Mouse (Mus musculus): ENCODE results near the gene Olfr635. TPM values are rescaled to one million over a fixed set of nuclear protein-coding genes. Genes with fewer than 3 reads are reported as not detected.
"Not testable (repeated sequence)": the region's sequence is repeated elsewhere in the genome, so short reads cannot be mapped to it uniquely, and the experiment has no call there.

Gene Olfr635
- under 1 TPM in 1 of 4 experiments, not detected in 3; 0.03 TPM for total RNA-seq (2022)

DNA sequence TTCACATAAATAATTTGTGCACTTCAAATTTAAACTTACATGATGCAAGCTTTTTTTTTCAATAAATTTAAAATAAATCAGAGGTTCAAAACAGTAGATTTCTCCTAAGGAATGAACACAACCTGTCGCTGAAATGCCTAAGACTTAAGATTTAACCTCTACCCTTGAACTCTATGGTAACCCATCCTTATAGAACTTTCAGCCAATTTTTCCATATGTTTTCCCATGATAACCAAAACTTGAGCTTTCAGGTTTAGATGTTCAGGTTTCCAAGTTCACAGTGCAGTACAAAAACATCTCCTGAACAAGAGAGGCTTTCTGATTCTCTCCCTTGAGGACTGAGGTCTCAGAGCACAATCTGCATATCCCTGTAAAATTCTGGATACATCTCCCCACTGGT lies at the start of gene Olfr635:
TSS of gene Olfr635 (plus strand) at position 301 of the 400 bp plus-strand sequence.
- DNase-seq (ENCODE audit: low spot score): no peak

DNA sequence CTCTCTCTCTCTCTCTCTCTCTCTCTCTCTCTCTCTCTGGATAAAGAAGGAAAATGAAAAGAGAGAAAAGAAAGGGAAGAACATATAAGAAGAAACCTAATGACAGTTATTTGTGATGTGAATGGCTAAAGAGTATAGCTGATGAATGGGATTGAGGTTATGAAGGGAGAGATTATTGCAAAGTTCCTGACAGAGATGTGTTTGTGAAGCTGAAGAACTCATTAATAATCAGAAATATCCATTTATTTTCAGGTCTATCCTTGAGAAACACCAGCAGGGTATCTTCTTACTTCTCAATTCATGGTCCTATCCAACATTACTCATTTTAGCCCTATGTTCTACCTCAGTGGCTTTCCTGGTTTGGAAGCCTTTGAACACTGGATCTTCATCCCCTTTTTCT lies 42.4 kb upstream of the Olfr635 start, which contains the start of gene Olfr631:
TSS of gene Olfr631 (plus strand) at position 301 of the 400 bp plus-strand sequence.
- no peak for DNase-seq (ENCODE audit: low spot score)

DNA sequence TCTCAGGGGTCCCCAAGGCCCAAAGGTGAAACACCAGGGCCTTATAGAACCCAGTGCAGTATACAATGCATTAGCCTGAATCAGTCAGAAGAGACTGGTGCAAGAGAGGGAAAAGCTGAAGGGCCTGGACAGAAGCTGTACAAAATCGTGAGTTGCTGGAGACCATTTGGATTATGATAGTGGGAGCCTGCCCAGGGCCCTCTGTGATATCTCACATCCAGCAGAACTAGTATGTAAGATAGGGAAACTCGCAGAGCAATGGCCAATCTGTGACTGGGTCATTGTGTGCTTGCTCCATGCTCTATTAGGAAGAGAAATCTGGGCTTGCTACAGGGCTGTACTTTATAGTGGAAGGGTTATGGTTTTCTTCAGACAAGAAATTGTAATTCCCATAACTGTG lies 36.7 kb upstream of the Olfr635 start, which contains the start of gene Olfr632:
TSS of gene Olfr632 (plus strand) at position 84 of the 400 bp plus-strand sequence.
- DNase-seq (ENCODE audit: low spot score): no peak

DNA sequence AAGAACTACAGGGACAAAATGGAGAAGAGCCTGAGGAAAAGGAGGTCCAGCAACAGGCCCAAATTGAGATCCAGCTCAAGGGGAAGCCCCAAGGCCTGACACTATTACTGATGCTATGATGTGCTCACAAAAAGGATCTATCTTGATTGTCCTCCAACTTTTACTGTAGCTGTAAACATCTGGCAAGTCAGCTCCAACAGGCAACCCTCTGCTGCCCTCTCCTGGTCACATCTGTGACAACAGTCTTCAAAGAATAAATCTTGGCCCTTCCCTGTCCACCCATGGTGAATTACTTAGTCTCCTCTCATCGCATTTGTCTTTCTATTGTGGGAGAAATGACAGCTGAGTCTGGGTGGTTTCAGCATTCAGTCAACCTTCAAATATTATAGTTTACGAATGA lies 28.2 kb upstream of the Olfr635 start:
- DNase-seq (ENCODE audit: low spot score): peak; percentile 7

DNA sequence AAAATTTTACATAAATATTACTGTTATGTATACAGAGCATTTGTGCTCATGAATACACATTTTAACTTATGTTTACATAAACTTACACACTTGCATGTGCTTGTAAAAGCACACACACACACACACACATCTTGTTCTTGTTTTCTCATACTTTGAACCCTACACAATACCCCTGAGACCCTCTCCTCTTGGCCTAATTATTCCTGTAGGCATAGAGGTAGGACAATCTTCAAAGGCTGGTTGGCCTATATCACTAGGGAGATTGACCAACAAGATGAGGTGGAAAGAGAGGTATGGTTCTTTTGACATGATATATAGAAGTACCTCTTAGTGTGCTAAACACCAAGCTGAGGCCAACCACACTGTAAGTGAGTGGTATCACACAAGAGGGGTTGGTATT lies 26.8 kb upstream of the Olfr635 start, which contains the start of gene Olfr633:
TSS of gene Olfr633 (plus strand) at position 301 of the 400 bp plus-strand sequence.
- DNase-seq (ENCODE audit: low spot score): no peak

DNA sequence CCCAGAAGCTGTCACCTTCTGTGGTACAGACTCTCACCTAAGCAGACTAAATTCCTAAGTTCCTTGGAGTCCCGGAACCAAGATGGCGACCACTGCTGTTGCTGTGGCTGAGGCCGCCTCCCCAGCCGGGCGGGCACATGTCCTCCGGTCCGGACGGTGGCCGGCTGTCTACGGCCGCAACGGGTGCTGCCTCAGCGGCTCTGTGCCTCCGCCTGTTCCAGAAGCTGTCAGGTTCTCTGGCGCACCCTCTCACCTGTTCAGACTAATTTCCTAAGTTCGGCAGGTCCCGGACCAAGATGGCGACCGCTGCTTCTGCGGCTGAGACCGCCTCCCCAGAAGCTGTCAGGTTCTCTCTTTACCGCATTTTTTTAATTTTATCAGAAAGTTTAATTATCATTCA lies 4.1 kb upstream of the Olfr635 start:
- DNase-seq (ENCODE audit: low spot score): not testable (repeated sequence)

DNA sequence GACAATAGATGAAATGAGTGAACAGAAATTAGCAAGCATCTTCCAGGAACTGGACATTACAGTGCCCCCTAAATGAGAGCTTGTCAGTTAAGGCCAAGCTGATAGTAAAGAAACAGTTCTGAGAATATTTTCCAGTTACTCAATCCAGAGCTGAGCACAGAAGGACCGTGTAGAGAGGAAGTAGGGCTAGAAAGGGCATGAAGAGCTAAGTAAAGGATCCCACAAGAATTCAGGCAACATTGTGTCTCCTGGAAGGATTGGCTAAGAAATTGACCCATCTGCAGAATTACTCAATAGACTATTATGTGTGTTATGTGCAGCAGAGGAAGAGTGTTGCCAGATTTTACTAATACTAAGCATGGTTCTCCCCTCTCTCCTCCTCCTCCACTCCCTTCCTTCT lies 830 bp downstream of the Olfr635 start:
- no peak for DNase-seq (ENCODE audit: low spot score)

DNA sequence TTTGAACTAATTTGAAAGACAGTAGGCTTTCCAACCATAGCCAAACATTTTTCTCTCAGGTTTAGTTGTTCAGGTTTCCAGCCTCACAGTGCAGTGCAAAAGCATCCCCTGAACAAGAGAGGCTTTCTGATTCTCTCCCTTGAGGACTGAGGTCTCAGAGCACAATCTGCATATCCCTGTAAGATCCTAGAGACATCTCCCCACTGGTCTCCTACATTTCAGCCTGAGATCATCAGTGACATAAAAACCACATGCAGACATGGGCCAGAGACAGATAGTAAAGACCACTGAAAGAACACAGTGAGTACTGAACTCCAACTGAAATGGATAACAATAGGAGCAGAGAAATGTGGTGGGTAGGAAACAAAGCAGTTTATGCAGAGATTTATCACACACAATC lies 27.5 kb downstream of the Olfr635 start, which contains the start of gene Olfr638:
TSS of gene Olfr638 (plus strand) at position 301 of the 400 bp plus-strand sequence.
- DNase-seq (ENCODE audit: low spot score): no peak

DNA sequence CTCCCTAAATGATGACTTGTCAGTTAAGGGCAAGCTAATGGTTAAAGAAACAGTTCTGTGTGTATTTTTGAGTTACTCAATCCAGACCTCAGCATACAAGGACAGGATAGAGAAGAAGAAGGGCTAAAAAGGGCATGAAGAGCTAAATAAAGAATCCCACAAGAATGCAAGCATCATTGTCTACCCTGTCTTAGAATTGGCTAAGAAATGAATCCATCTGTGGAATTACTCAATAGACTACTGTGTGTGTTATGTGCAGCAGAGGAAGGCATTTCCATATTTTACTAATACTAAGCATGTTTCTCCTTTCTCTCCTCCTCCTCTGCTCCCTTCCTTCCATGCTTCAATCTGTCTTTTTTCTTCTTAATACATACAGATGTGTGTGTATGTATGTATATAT lies 28.2 kb downstream of the Olfr635 start:
- DNase-seq (ENCODE audit: low spot score): no peak

DNA sequence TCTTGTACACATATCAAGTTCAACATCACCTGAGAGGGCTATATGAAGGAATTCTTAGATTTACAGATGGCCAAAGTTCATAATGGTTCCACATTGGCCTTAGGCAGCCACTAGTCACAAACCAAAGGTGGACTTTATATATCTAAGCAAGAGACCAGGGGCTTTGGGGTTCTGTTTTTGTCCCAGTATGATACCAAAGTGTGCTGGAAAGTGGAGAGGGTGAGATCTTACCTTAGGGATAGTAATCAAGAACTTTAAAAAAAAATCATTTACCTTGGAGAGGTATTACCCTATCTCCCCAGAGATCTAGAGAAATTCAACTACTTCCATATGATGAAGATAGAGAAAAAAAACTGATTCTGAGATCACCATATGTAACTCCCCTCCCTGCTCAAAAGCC lies 46.3 kb downstream of the Olfr635 start, which contains the start of gene Olfr639:
TSS of gene Olfr639 (minus strand) at position 101 of the 400 bp plus-strand sequence.
- no peak for DNase-seq (ENCODE audit: low spot score)

DNA sequence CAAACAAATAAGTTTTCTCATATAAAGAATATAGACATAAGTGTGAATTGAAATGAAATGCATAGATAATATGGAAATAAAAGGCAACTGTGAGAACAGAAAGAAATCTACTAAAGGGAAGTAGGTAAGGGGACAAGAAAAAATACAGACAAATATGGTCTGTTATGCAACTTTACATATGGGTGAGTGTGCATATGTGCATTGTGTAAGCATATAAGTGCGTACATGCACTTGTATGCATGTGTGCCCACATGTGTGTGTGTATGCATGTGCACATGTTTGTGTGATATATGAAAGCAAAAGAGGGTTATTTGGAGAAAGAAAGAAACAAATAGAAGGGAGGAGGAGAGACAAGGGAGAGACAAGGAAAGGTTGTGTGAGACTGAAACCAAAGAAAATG lies 48.0 kb downstream of the Olfr635 start:
- DNase-seq (ENCODE audit: low spot score): no peak

DNA sequence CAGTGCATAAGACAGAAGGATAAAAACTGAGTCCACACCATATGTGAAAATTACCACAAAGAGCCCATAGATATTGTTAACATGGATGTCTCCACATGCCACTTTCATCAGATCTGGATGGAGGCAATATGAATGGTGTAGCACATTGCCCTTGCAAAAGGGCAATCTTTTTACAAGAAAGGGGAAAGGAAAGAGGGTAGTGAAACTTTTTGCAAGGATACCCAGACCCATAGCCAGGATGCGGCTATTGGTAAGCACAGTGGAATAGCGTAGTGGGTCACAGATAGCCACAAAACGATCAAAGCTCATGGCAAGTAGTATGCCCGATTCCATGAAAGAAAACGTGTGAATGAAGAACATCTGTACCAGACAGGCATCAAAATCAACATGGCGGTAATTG lies 50.7 kb downstream of the Olfr635 start:
- DNase-seq (ENCODE audit: low spot score): no peak

DNA sequence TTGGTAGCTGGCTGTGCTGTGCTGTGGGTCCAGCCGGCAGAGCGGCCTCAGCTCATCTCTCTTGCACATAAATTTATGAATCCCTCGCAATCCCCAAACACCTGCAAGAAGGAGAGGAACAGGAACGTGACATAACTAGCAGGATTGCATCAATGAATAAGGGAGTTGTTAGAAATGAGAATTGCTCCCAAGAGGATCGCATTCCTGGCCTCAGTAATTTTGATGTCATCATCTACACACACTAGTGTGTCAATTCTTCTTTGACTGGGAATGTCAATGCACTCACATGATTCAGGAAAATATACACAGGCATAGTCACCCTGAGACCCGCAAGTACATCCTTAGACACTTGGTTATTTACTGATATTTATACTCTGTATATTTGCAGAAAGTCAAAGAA lies 54.5 kb downstream of the Olfr635 start, which contains the start of gene Olfr640:
TSS of gene Olfr640 (minus strand) at position 101 of the 400 bp plus-strand sequence.
- no peak for DNase-seq (ENCODE audit: low spot score)

DNA sequence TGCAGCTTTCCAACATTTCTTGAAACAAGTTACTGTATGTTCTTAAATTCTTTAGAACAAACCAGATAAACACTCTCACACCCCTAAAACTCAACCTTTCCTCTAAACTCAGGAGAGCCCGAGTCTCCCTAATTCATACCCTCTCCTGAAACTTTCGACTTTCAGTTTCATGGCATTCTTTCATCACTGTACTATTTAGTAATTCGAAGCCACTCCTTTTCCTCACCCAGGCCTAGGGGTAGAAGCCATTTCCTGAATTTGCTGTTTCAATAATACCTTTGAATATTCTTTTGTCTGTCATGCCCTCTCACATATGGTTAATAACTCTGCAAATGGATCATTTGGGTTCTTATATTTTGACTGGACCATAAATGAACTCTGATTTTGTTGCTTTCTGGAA lies 56.0 kb downstream of the Olfr635 start:
- DNase-seq (ENCODE audit: low spot score): no peak

DNA sequence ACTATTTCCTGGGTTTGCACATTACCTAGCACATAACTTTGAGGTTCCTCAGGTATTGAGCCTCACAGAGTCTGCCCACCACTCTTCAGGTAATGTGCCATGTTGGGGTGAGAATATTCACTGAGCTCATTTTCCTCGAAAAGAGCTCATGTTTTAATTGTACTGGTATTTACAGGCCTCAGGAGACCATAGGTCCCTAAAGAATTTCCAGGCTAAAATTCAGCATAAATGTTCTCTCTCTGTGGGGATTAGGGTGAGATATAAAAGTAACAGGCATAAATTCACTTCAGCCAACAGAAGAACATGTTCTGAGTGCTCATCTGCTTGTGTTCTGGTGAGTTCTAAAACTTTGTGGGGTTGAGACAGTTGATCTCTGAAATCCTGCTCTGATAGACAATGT lies 64.2 kb downstream of the Olfr635 start, which contains the start of gene Olfr641:
TSS of gene Olfr641 (plus strand) at position 301 of the 400 bp plus-strand sequence.
- DNase-seq (ENCODE audit: low spot score): no peak

Other genes starting within 250 kb of the Olfr635 start
- not detected for gene Olfr628, start 240.8 kb upstream of the Olfr635 start, total RNA-seq (2022)
- not detected for gene Olfr629, start 226.2 kb upstream of the Olfr635 start, total RNA-seq (2022)
- not detected for gene Olfr630, start 213.8 kb upstream of the Olfr635 start, total RNA-seq (2022)
- not detected for gene Olfr69, start 199.6 kb upstream of the Olfr635 start, total RNA-seq (2022)
- gene Olfr68, start 191.5 kb upstream of the Olfr635 start, total RNA-seq (2022): not detected
- gene Olfr67, start 179.3 kb upstream of the Olfr635 start, total RNA-seq (2022): not detected
- 1,000 to 10,000 TPM in 1 of 4 experiments, 100 to 1,000 TPM in 3; 208 to 1,111 (median 289) TPM for gene Hbb-bt, start 157.2 kb upstream of the Olfr635 start, total RNA-seq (2022)
- over 10,000 TPM in 1 of 4 experiments, 1,000 to 10,000 TPM in 3; 2,003 to 12,142 (median 2,942) TPM for gene Hbb-bs, start 143.1 kb upstream of the Olfr635 start, total RNA-seq (2022)
- not detected for gene Hbb-bh2, start 130.6 kb upstream of the Olfr635 start, total RNA-seq (2022)
- not detected for gene Hbb-bh1, start 128.0 kb upstream of the Olfr635 start, total RNA-seq (2022)
- gene Hbb-y, start 117.9 kb upstream of the Olfr635 start, total RNA-seq (2022): not detected
- gene Olfr66, start 84.9 kb upstream of the Olfr635 start, total RNA-seq (2022): not detected
- not detected for gene Olfr64, start 76.7 kb upstream of the Olfr635 start, total RNA-seq (2022)
- not detected for gene Olfr65, start 67.7 kb upstream of the Olfr635 start, total RNA-seq (2022)
- gene Olfr631, start 42.3 kb upstream of the Olfr635 start, total RNA-seq (2022): not detected
- gene Olfr632, start 36.8 kb upstream of the Olfr635 start, total RNA-seq (2022): not detected
- gene Olfr633, start 26.7 kb upstream of the Olfr635 start, total RNA-seq (2022): not detected
- not detected for gene Olfr638, start 27.6 kb downstream of the Olfr635 start, total RNA-seq (2022)
- under 1 TPM in 2 of 4 experiments, not detected in 2; 0.06 TPM for gene Olfr639, start 46.2 kb downstream of the Olfr635 start, total RNA-seq (2022)
- gene Olfr640, start 54.4 kb downstream of the Olfr635 start, total RNA-seq (2022): not detected
- gene Olfr641, start 64.3 kb downstream of the Olfr635 start, total RNA-seq (2022): not detected
- not detected for gene Olfr642, start 81.5 kb downstream of the Olfr635 start, total RNA-seq (2022)
- gene 4930516K23Rik, start 90.3 kb downstream of the Olfr635 start, total RNA-seq (2022): not detected
- not detected for gene Olfr644, start 100.7 kb downstream of the Olfr635 start, total RNA-seq (2022)
- gene Olfr645, start 114.3 kb downstream of the Olfr635 start, total RNA-seq (2022): not detected
- gene Olfr646, start 133.7 kb downstream of the Olfr635 start, total RNA-seq (2022): not detected
- not detected for gene Ubqln5, start 158.7 kb downstream of the Olfr635 start, total RNA-seq (2022)
- not detected for gene Olfr643, start 166.3 kb downstream of the Olfr635 start, total RNA-seq (2022)
- gene Ubqln3, start 172.1 kb downstream of the Olfr635 start, total RNA-seq (2022): not detected
- not detected for gene Ubqlnl, start 179.4 kb downstream of the Olfr635 start, total RNA-seq (2022)
- not detected for gene Olfm5, start 193.7 kb downstream of the Olfr635 start, total RNA-seq (2022)
- gene Olfr648, start 212.2 kb downstream of the Olfr635 start, total RNA-seq (2022): not detected
- not detected for gene Olfr649, start 224.8 kb downstream of the Olfr635 start, total RNA-seq (2022)
- under 1 TPM; 0.14 to 0.34 (median 0.18) TPM for gene Trim6, start 247.6 kb downstream of the Olfr635 start, total RNA-seq (2022)